Mouse (Mus musculus): Measurements from ENCODE around the gene Large2.

GRCm38 (mm10) chr2:92421723-92422387 lies 47.2 kb upstream of the Large2 start:
- TF ChIP-seq EP300 (optimal IDR thresholded peaks at IDR 0.05) (no peak), CTCF (IDR thresholded peaks at IDR 0.05; ENCODE audit: low read depth) (no peak)
